Mouse (Mus musculus): ENCODE results near the gene Ebi3. TPM values are rescaled to one million over a fixed set of nuclear protein-coding genes. Genes with fewer than 3 reads are reported as not detected.
A peak's percentile ranks its signal among the peaks of the same experiment; 100 is the strongest.

Ebi3 gene
- polyA plus RNA-seq, 1 experiment = 114 TPM

- peak overlapping the region; percentile 95 for H3K4me3 ChIP-seq (replicated peaks)
- peaks cover 83% of the 10 kb centered on the region for H3K4me1 ChIP-seq
- peaks cover 52% of the 10 kb centered on the region for H3K36me3 ChIP-seq (replicated peaks; ENCODE audit: low read length)
- no peaks in the 10 kb centered on the region for H3K9me3 ChIP-seq
- no peaks in the 10 kb centered on the region for H3K27me3 ChIP-seq (replicated peaks)
- TF ChIP-seq GATA1 (IDR thresholded peaks at IDR 0.05; ENCODE audit: borderline replicate concordance, low read length) = no peak
- no peak for TF ChIP-seq FLI1 (IDR thresholded peaks at IDR 0.05; ENCODE audit: low read length)
These were observed 5.5 kb downstream of the Ebi3 start for GRCm38 (mm10) chr17:55957726-55958583.

GRCm38 (mm10) chr17:55958584-55958886, 6.1 kb downstream of the Ebi3 start:
- H3K27me3 ChIP-seq (replicated peaks) = no peaks in the 10 kb centered on the region
- peaks cover 58% of the 10 kb centered on the region for H3K36me3 ChIP-seq (replicated peaks; ENCODE audit: low read length)

GRCm38 (mm10) chr17:55958918-55959728, 6.7 kb downstream of the Ebi3 start, which contains the start of gene Yju2:
Gene Yju2, plus strand, starts transcription at chr17:55959099.
- Histone ChIP-seq H3K27me3 (replicated peaks) (no peaks in the 10 kb centered on the region), H3K9me3 (no peaks in the 10 kb centered on the region), H3K36me3 (replicated peaks; ENCODE audit: low read length) (peaks cover 63% of the 10 kb centered on the region), H3K4me3 (replicated peaks) (peak within 1 kb of the TSS; percentile 95), H3K4me1 (peaks cover 77% of the 10 kb centered on the region)
- peak; percentile 26; the same call in 1 of the 2 replicates for TF ChIP-seq FLI1 (IDR thresholded peaks at IDR 0.05; ENCODE audit: low read length)
- TF ChIP-seq GATA1 (IDR thresholded peaks at IDR 0.05; ENCODE audit: borderline replicate concordance, low read length) = peak; percentile 12; the same call in 2 of the 3 replicates

More at GRCm38 (mm10) chr17:55958584-55958886, 6.1 kb downstream of the Ebi3 start:
- Histone ChIP-seq H3K4me3 (replicated peaks) (peak overlapping the region; percentile 95), H3K9me3 (no peaks in the 10 kb centered on the region), H3K4me1 (peaks cover 83% of the 10 kb centered on the region)
- no peak for TF ChIP-seq GATA1 (IDR thresholded peaks at IDR 0.05; ENCODE audit: borderline replicate concordance, low read length)
- TF ChIP-seq FLI1 (IDR thresholded peaks at IDR 0.05; ENCODE audit: low read length) = no peak

GRCm38 (mm10) chr17:55959946-55960740, 7.7 kb downstream of the Ebi3 start:
- Histone ChIP-seq H3K4me3 (replicated peaks) (peak overlapping the region; percentile 95), H3K36me3 (replicated peaks; ENCODE audit: low read length) (peaks cover 63% of the 10 kb centered on the region), H3K27me3 (replicated peaks) (no peaks in the 10 kb centered on the region), H3K4me1 (peaks cover 75% of the 10 kb centered on the region), H3K9me3 (no peaks in the 10 kb centered on the region)
- TF ChIP-seq FLI1 (IDR thresholded peaks at IDR 0.05; ENCODE audit: low read length) (no peak), GATA1 (IDR thresholded peaks at IDR 0.05; ENCODE audit: borderline replicate concordance, low read length) (no peak)

GRCm38 (mm10) chr17:55960791-55961190, 8.4 kb downstream of the Ebi3 start:
- peak overlapping the region; percentile 24 for H3K4me3 ChIP-seq (replicated peaks)
- peaks cover 66% of the 10 kb centered on the region for H3K36me3 ChIP-seq (replicated peaks; ENCODE audit: low read length)
- TF ChIP-seq GATA1 (IDR thresholded peaks at IDR 0.05; ENCODE audit: borderline replicate concordance, low read length) (no peak), FLI1 (IDR thresholded peaks at IDR 0.05; ENCODE audit: low read length) (no peak)
- H3K9me3 ChIP-seq = no peaks in the 10 kb centered on the region
- no peaks in the 10 kb centered on the region for H3K27me3 ChIP-seq (replicated peaks)
- H3K4me1 ChIP-seq = peaks cover 71% of the 10 kb centered on the region

GRCm38 (mm10) chr17:55961631-55962030, 9.2 kb downstream of the Ebi3 start:
- Histone ChIP-seq H3K4me3 (replicated peaks) (no peak overlapping the region), H3K27me3 (replicated peaks) (no peaks in the 10 kb centered on the region), H3K4me1 (peaks cover 63% of the 10 kb centered on the region), H3K9me3 (no peaks in the 10 kb centered on the region), H3K36me3 (replicated peaks; ENCODE audit: low read length) (peaks cover 66% of the 10 kb centered on the region)
- TF ChIP-seq FLI1 (IDR thresholded peaks at IDR 0.05; ENCODE audit: low read length) (no peak), GATA1 (IDR thresholded peaks at IDR 0.05; ENCODE audit: borderline replicate concordance, low read length) (no peak)

- peaks cover 57% of the 10 kb centered on the region for H3K4me1 ChIP-seq
- H3K4me3 ChIP-seq (replicated peaks) = peak overlapping the region; percentile 7
- peaks cover 80% of the 10 kb centered on the region for H3K36me3 ChIP-seq (replicated peaks; ENCODE audit: low read length)
- H3K27me3 ChIP-seq (replicated peaks) = no peaks in the 10 kb centered on the region
- no peaks in the 10 kb centered on the region for H3K9me3 ChIP-seq
- no peak for TF ChIP-seq GATA1 (IDR thresholded peaks at IDR 0.05; ENCODE audit: borderline replicate concordance, low read length)
- TF ChIP-seq FLI1 (IDR thresholded peaks at IDR 0.05; ENCODE audit: low read length) = no peak
These were observed 10.7 kb downstream of the Ebi3 start for GRCm38 (mm10) chr17:55963171-55963570.

GRCm38 (mm10) chr17:55964496-55964895, 12.1 kb downstream of the Ebi3 start:
- H3K4me1 ChIP-seq = peaks cover 59% of the 10 kb centered on the region
- no peak overlapping the region for H3K4me3 ChIP-seq (replicated peaks)
- peaks cover 90% of the 10 kb centered on the region for H3K36me3 ChIP-seq (replicated peaks; ENCODE audit: low read length)
- no peak for TF ChIP-seq FLI1 (IDR thresholded peaks at IDR 0.05; ENCODE audit: low read length)
- TF ChIP-seq GATA1 (IDR thresholded peaks at IDR 0.05; ENCODE audit: borderline replicate concordance, low read length) = no peak
- H3K9me3 ChIP-seq = no peaks in the 10 kb centered on the region
- H3K27me3 ChIP-seq (replicated peaks) = peaks cover 3% of the 10 kb centered on the region

GRCm38 (mm10) chr17:55964996-55965395, 12.6 kb downstream of the Ebi3 start:
- TF ChIP-seq FLI1 (IDR thresholded peaks at IDR 0.05; ENCODE audit: low read length) (no peak), GATA1 (IDR thresholded peaks at IDR 0.05; ENCODE audit: borderline replicate concordance, low read length) (no peak)
- Histone ChIP-seq H3K36me3 (replicated peaks; ENCODE audit: low read length) (peaks cover 90% of the 10 kb centered on the region), H3K4me3 (replicated peaks) (no peak overlapping the region), H3K27me3 (replicated peaks) (peaks cover 8% of the 10 kb centered on the region), H3K4me1 (peaks cover 60% of the 10 kb centered on the region), H3K9me3 (no peaks in the 10 kb centered on the region)

Measured in megakaryocyte, embryonic 14.5 days (primary cell).